Mouse (Mus musculus): ENCODE results near the gene Lhfpl5.
"Not testable (repeated sequence)": the region's sequence is repeated elsewhere in the genome, so short reads cannot be mapped to it uniquely, and the experiment has no call there.

Lhfpl5 gene

DNA sequence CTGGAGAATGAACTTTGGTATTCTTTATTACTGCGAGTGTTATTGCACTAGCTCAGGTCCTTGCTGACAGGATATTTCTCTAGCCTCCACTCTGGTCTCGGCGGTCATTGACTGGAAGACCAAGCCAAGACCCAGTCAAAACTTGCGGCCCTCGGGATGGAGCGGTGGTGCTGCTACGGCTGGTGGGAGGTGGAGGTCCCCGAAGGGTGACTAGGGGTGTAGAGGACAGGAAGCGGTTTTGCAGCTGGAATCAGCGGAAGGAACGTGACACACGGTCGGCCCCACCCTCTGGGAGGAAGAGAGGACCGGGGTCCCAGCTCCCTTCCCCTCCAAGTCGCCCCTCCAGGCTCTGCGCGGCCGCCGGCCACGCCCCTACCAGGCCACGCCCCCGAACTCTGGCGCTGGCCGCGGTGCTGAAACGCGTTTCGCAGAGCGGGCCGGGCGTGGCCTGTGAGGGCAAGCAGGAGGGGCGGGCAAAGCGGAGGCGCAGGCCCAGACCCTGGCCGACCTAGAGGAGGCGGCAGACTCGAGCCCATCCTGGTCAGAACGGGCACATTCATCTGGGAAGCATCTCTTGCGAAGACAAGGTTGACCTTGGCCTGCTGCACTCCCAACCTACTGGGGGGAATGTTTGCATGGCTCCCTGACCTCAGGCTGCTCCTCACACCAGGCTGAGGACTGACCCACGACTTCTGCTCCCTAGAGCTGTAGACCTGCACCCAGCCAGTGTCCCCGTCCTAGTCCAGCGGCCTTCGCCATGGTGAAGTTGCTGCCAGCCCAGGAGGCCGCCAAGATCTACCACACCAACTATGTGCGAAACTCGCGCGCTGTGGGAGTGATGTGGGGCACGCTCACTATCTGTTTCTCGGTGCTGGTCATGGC lies at the start of gene Lhfpl5:
TSS of gene Lhfpl5 (plus strand) at position 398 of the 882 bp plus-strand sequence.
- peak in 1 of 2 experiments; percentile 48 for DNase-seq (ENCODE audit: low spot score in 2 of 2)

DNA sequence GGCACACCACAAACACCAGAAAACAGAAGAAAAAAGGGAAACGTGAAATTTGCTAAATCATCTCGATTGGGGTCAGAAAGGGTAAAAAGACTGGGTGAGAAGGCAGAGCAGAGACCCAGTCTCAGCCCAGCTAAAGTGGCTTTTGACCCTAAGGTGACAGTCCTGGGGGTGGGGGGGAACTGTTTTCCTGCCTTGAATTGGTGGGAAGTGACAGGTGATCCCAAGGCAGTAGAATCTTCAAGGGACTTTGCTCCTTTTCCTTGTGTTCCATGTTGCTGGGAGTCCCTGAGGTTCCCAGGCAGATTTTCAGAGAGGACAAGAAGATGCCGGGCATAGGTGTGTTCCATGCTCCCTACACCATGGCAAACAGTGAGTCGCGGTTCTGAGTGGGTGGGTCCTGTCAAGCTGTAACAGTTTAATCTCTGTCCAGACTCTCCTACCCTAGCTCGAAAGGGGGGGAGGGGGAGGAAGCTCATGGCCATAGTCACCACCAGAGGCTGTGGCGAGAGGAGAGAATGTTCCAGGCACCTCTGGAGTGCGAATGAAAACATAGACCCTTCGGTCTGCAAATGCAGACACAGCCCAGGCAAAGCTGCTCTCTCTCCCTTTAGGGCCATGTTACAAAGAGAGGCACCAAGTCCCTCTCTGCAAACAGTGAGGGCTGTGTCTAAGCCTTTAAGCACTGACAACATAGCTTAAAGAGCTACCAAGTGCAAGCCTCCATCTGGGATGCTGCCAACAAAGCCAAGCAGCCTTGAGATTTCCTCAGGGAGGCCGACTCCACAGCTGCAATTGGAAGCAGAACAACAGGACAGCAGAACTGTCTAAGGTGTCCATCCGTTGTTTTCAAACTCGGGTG lies 48.0 kb upstream of the Lhfpl5 start:
- DNase-seq (ENCODE audit: low spot score in 2 of 2), result no peak

DNA sequence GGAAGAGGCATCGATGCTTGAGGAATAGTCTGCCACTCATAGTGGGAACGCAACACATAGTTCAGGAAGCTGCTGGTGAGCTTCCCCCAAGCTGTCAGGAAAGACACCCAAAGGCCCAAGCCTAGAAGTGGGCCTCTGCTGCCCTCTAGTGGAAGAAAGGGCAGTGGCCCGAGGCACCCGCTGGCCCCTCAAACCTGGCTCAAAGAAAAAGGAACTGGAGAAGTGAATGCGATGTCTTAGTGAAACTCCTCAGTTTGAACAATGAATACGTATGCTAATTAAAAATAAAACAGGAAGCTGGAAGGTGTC lies 47.4 kb upstream of the Lhfpl5 start:
- peak; percentile 87 to 91 for DNase-seq (ENCODE audit: low spot score in 2 of 2)

DNA sequence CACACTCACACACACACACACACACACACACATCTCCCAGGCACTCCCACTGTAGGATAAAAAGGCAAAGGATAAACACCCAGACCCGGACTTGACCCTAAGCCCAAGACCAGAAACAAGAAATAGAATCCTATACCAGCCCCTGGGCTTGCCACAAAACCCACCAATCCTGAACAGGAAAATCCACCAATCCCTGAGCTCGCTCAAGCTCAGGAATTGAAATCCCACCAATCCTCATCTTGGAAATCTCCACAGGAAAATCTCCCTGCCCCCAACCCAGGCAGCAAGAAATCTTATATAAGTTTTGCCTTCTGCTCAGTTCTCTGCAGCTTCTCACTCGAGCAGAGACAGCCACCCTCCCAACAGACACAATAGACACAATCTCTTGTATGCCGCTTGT lies 46.3 kb upstream of the Lhfpl5 start:
- DNase-seq (ENCODE audit: low spot score in 2 of 2), result no peak

DNA sequence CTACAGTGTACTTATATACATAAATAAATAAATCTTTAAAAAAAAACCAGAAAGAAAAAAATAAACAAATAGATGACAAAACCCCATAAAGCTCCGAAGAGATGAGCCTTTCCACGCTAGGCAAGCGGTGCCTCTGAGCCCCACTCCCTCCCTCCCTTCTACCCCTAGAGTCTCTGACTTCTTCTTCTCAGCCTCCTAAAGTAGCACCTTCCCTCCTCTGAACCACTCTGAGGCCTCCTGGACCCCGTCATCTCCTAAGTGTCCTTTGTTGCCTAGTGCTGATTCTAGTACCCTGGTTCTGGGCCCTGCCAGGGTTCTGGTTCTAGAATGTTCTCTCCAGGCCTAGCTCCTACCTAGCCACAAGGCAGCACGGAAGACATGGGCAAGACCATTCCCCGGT lies 44.9 kb upstream of the Lhfpl5 start, which contains the start of gene Armc12:
TSS of gene Armc12 (plus strand) at position 301 of the 400 bp plus-strand sequence.
- no peak for DNase-seq (ENCODE audit: low spot score in 2 of 2)

DNA sequence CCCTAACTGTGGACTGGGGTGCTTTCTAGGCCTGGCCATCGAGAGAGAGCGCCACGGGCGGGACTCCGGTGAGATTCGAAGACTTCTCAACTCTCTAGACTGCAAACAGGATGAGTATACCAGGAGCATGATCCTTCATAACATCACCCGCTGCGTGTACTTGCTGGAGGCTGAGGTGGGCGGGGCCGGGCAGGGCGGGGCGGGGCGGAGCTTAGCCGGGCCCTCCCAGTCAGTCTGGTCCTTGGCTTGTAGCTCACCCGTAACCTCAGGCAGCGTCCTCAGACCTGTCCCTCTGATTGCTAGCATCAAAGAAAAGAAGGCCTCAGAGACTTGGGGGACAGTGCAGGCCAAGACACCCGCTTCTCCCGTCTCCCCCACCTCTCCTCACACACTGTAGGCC lies 43.5 kb upstream of the Lhfpl5 start:
- no peak for DNase-seq (ENCODE audit: low spot score in 2 of 2)

DNA sequence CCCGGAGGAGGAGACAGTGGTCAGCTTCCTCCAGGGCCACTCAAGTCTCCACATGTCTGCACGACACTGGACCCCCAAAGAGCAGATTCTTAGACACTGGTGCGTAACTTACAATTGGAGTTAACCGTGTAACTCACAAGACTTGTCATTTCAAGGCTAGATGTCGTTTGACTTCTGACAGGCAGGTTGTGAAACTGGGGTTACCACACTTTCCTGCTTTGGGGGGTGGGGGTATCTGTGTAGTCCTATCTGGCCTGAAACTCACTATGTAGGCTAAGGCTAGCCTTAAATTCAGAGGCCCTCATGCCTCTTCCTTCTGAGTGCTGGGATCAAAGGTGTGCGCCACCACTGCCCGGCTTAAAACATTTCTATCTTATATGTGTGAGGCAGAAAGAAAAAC lies 42.9 kb upstream of the Lhfpl5 start:
- no peak for DNase-seq (ENCODE audit: low spot score in 2 of 2)

DNA sequence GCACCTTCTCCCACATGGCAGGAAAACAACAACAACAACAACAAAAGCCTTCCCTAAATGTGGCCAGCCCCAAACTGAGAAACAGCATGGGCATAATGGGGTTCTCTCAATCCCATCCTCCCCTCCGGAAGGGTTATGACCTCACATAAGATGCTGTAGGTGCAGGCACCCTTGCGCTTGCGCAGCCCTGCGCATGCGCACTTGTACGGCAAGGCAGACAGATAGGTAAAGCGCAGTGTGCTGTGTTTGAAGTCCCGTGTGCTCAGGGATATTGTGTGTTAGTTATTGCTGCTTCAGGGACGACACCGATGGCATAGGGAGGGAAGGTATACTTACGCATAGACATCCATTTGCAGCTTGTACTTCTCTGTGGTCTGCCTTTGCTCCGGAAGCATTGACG lies 42.1 kb upstream of the Lhfpl5 start:
- DNase-seq (ENCODE audit: low spot score in 2 of 2), result no peak

DNA sequence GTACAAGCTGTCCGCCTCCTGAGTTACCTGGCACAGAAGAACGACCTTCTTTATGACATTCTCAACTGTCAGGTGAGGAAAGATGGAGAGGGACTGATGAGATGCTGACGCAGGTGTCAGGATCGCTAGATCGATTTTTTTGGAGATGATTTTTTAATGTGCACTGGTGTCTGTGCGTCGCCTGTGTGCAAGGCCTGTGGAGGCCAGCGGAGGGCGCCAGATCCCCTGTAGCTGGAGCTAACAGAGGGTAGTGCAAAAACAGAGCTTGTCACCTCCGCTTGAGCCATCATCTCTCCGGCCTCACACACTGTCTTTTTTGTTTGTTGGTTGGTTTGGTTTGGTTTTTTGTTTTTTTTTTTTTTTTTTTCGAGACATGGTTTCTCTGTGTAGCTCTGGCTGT lies 37.6 kb upstream of the Lhfpl5 start:
- DNase-seq (ENCODE audit: low spot score in 2 of 2), result no peak

DNA sequence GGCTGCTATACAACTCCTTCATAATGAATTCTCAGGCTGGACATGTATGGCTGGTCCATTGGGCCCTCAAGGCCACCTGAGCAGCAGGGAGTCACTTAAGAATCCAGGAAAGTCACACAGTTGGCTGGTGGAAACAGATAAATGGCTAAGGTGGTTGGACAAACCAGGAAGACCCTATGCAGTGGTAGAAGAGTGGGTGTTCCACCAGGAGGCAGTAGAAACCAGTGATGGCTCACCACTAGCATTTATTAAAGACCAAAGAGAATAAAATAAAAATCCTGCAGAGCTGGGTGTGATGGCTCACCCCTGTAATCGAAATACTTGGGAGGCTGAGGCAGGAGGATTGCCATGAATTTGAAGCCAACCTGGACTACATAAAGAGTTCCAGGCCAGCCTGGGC lies 28.5 kb upstream of the Lhfpl5 start:
- no peak for DNase-seq (ENCODE audit: low spot score in 2 of 2)

DNA sequence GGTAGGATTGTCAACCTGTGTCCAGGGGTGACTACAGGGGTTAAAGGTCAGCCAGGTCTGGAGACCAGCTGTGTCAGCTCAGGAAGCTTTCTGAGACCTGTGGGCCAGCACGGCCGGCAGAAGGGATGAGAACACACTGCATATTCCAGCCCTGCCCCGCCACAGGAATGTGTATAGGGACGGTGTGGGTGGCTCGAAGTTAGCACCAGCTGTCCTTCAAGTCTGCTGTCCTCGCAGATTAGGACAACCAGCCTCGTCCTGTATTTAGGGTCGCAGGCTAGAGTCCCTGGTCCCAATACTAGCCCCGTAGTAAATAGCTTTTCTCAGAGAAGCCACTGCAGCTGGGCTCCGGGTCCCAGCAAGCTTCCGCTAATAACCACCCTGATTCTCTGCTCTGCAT lies 26.9 kb upstream of the Lhfpl5 start:
- DNase-seq (ENCODE audit: low spot score in 2 of 2), result no peak

DNA sequence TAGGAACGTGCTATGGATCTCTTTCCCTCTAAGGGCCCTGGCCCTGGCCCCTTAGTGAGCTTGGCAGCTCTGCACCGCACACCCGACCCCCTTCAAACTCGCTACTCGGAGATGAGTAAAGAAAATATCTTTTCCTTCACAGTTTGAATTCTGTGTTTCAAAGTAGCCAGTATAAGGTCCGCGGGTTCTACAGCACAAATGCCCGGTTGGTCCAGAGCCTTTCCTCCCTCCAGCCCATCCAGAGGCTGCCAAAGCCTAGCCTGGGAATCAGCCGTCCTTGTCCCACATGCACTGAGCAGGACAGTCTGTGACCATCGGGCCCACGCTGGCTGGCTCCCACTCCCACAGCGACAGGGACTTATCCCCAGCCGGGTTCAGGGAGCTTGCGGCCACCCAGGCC lies 26.3 kb upstream of the Lhfpl5 start, which contains the start of gene Clpsl2:
TSS of gene Clpsl2 (plus strand) at position 301 of the 400 bp plus-strand sequence.
- no peak for DNase-seq (ENCODE audit: low spot score in 2 of 2)

DNA sequence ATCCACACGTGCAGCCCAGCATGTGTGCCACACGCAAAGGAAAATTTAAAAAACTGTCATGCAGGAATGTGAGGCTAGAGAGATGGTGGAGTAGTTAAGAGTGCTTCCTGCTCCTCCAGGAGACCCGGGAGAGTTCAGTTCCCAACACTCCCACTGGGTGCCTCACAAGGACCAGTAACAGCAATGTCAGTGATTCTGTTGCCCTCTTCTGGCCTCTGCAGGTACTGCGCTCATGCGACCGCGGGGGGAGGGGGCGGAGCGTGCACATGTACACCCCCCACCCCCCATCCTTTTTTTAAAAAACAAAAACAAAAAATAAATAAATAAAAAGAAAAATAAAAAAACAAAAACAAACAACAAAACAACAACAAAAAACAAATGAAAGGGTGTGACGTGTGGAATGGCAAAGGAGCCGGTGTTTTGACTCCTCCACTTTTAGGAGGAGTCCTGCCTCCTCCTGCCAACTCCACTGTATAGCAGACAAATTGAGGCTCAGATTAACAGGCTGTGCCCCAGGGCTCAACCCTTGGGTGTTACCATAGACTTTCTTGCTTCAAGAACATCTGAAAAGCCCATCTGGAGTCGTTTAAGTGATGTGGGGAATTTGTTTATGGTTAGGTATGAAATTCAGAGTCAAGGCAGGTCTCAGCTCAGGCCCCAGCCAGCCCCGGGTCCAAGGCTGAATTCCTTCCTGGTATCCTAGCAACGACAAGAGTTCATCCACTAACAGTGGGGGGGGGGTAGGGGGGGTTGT lies 22.2 kb upstream of the Lhfpl5 start:
- peak; percentile 78 for DNase-seq (ENCODE audit: low spot score in 2 of 2)

DNA sequence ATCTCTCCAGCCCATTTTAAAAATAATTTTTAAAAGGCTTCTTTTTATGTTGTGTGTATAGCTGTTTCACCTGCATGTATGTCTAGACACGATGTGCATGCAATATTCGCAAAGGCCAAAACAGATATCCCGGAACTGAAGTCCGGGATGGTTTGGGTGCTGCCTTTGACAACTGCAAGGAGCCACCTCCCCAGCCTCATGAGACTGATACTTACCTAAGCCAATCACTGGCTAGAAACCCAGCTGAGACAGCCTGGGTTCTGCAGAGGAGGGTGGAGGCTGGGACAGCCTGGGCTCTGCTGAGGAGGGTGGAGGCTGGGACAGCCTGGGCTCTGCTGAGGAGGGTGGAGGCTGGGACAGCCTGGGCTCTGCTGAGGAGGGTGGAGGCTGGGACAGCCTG lies 21.4 kb upstream of the Lhfpl5 start:
- DNase-seq (ENCODE audit: low spot score in 2 of 2), result not testable (repeated sequence)

DNA sequence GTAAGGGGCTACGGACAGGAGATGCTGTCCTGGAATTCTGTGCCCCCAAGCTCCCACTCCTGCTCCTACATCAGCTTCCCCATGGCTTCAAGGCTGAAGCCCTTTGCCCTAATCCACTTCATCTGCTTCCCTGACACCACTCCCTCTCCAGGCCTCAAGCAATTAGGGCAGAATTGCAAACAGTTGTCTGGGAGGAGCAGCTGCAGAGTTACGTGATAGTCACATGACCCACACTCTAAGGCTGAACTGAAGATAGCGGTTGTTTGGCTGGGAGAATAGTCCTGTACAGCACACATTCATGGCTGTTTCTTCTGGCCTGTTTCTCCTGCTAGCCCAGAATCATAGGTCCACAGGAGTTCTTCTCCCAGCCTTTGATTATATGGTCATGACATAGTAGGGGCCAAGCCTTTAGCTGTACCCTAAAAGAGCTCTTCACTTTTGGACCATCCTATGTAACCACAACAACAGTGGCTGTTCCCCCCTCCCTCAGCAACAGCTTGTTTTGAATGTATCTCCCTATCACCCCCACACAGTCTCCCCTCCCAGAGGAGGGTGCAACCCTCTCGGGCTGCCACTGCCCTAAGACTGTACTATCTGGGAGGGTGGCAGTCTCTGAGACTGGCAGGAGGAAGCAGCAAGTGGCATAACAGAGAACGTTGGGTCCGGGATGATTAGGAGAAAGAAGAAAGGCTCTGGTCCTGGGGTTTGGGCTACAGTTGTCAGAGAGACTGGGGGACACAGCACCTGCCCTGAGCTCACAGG lies 18.6 kb upstream of the Lhfpl5 start:
- DNase-seq (ENCODE audit: low spot score in 2 of 2), result no peak

DNA sequence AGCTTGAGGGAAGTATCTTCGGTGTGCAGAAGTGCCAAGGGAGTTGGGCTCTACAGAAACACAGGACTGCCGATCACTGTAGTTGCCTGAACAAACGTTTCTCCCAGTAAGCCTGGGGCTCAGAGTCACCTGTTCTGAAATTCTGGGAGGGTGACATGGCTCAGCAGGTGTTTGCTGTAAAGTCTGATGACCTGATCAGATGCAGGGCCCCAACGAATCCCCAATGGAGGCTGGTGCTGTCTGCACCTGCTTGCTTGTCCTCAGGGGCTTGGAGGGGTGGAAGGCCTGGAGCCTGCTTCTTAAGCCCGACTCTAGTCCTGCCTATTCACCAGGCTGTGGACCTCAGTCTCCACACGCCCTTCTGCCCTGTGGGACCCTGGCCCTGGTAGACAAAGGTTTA lies 17.7 kb upstream of the Lhfpl5 start:
- no peak for DNase-seq (ENCODE audit: low spot score in 2 of 2)

DNA sequence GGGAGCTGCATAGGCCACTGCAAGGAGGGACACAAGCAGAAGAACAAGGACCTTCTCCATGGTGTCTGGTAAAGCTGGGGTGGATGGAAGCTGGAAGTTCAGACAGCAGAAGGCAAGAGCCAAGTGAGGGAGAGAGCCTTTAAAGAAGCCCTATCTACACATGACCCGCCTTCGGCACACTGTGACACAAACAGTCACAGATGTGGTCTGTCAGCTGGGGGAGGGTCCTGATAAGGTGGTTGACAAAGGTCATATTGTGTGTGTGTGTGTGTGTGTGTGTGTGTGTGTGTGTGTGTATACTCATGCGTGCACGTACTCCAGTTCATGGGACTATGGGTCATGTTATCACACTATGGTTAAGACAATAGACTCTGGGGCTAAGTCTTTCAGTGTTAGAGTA lies 14.8 kb upstream of the Lhfpl5 start, which contains the start of gene Clps:
TSS of gene Clps (minus strand) at position 169 of the 400 bp plus-strand sequence.
- no peak for DNase-seq (ENCODE audit: low spot score in 2 of 2)

DNA sequence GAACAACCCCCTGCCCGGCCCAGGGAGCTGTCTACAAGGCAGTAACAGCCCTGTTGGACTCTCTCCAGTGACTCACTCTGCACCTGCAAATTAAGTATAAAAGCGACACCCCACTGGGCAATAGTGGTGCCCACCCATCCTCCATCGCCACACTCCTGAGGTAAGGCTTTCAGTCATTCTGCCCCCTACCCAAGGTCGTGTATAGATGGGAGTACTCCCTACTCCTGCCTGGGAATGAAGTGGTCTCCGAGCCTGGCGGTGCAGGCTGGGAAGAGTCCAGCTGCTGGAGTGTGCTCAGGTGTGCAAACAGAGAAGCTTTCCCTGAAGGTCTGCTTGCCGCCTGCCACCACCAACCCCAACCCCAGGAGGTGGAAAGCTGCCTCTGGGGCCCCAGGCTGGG lies 13.8 kb upstream of the Lhfpl5 start:
- DNase-seq (ENCODE audit: low spot score in 2 of 2), result no peak

DNA sequence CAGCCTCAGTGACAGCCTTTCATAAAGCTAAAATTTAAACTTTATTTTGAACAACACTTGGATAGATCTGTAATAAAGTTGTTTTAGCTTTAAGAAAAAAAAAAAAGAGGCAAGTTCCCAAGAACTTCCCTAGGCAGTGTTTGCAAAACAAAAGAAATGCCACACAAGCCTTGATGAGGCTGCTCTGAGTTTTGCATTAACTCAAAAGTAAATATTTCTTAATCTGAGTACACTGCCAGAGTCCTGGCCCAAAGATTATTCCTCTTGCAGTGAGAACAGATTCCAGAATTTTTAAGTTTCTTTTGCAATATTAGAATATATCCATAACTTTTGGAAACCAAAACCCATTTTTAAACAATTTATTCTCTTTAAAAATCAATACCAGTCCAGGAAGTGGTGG lies 10.3 kb upstream of the Lhfpl5 start:
- no peak for DNase-seq (ENCODE audit: low spot score in 2 of 2)

DNA sequence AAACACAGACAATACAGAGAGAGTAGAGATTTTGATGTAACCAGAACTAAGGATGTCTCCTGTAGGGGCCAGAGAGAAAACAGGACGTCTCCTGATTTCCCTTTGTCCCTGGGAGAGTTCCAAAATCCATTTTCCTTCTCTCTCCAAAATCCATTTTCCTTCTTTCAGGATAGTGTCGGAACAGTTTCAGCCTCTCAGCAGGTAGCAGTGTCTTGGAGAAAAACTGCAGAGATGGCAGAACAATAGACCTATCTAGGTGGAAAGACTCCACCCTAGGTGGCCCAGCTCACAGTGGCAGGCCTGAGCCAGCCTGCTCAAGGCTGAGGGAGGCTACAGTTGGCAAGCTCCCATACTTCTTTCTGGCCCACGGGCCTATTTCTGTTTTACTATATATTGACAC lies 7.9 kb upstream of the Lhfpl5 start:
- peak in 1 of 2 experiments; percentile 19 for DNase-seq (ENCODE audit: low spot score in 2 of 2)

DNA sequence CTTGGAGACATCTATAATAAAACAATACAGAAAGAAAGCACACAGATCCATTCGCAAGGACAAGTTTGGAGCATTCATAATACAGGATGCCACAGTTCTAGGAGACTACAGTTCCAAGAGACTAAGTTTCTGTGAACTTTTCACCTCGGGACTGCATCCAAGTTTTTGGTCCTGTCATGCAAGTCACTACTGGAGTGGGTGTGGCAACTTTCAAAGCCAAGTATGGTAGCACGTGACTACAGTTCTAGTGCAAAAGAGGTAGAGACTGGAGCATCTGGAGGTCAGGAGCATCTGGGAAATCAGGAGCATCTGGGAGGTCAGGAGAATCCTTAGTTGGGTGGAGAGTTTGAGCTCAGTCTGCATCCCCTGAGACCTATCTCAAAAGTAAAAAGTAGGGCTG lies 3.6 kb upstream of the Lhfpl5 start:
- DNase-seq (ENCODE audit: low spot score in 2 of 2), result no peak
